Comparison of ENCODE assay signal across 14 mouse cellular contexts in the genomic region with DNA sequence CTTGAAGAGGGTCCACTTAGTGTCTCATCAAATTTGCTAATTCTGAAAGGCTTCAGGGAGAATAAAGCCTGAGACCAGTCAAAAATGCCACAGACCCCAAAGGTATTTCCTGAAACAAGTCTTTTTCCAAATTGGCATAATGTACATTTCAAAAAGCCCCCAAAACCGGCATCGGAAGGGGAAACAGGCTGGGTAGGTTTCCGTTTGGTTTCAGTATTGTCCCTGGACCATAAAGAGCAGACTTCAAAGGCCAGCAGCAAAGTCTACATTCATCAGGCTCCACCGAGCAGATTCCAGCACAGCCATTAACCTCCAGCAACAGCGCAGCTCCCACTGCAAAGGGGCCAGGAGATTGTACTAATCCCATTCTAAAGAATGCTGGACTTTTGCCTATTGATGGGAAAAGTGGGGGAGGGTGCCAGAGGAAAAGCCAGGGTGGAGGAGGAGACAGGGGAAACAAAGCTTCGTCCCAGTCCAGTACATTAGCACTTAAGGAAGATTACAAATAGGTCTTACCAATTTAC. TPM values are rescaled to one million over a fixed set of nuclear protein-coding genes. Genes with fewer than 3 reads are reported as not detected.
A peak's percentile ranks its signal among the peaks of the same experiment; 100 is the strongest.
DNase-seq lines count a peak whose midpoint lies in the region; ATAC-seq and TF ChIP-seq lines count a peak whose summit lies in the region.
"Had no signal": no experiment of that assay in that cellular context is flagged by ENCODE, and none has a peak within 500 bp of the region (broad histone marks: within the 10 kb centered on the region; RNA-seq: fewer than 3 reads in every experiment).

No protein-coding gene starts in this region.

- peak overlapping the region; percentile 78; the same call in 1 of the 2 replicates for H3K27ac ChIP-seq in kidney, embryonic 14.5 days (ENCODE audit: low read depth, low read length)
- no peak overlapping the region for H3K27ac ChIP-seq in kidney, adult 2 months (ENCODE audit: insufficient read depth, low read depth, low read length)
- peak overlapping the region; percentile 35 for H3K27ac ChIP-seq in midbrain, embryonic 12.5 days (replicated peaks)
- no peak overlapping the region for H3K27ac ChIP-seq in midbrain, postnatal 0 days (ENCODE audit: low read depth, low read length)
- H3K27ac ChIP-seq in embryonic facial prominence, embryonic 12.5 days = 0 out of 2 replicates have a peak overlapping the region, but pooled peaks have one; percentile 38
- H3K27ac ChIP-seq: layer of hippocampus, adult 2 months; left cerebral cortex, adult 2 months; limb, embryonic 13.5 days had no signal

- no peak for TF ChIP-seq POLR2A in kidney, adult 2 months (IDR thresholded peaks at IDR 0.05; ENCODE audit: low read depth, low read length)

- TF ChIP-seq CTCF in kidney, adult 2 months (conservative IDR thresholded peaks at IDR 0.05; ENCODE audit: insufficient read depth, insufficient read length, low read depth, low read length) = no peak
- TF ChIP-seq CTCF in midbrain, postnatal 0 days (IDR thresholded peaks at IDR 0.05) = no peak

- ATAC-seq in kidney, embryonic 14.5 days (ENCODE audit: low FRiP score, low TSS enrichment) = peak; percentile 22; the same call in 1 of the 2 replicates
- ATAC-seq in midbrain, embryonic 12.5 days (ENCODE audit: low FRiP score, low read depth) = peak; percentile 53
- no peak for ATAC-seq in midbrain, postnatal 0 days (ENCODE audit: low FRiP score)
- ATAC-seq in embryonic facial prominence, embryonic 12.5 days (ENCODE audit: insufficient number of reproducible peaks, insufficient read depth, low FRiP score, low TSS enrichment) = no peak
- ATAC-seq: Patski had no signal

- no peaks in the 10 kb centered on the region for H3K9me3 ChIP-seq in kidney, embryonic 14.5 days (ENCODE audit: control insufficient read depth, low read length)
- H3K9me3 ChIP-seq in midbrain, embryonic 12.5 days = no peaks in the 10 kb centered on the region
- H3K9me3 ChIP-seq in midbrain, postnatal 0 days (ENCODE audit: low read length) = no peaks in the 10 kb centered on the region
- no peaks in the 10 kb centered on the region for H3K9me3 ChIP-seq in embryonic facial prominence, embryonic 12.5 days
- H3K9me3 ChIP-seq: limb, embryonic 13.5 days had no signal

- H3K36me3 ChIP-seq in kidney, embryonic 14.5 days (ENCODE audit: control insufficient read depth, insufficient read depth, low read length) = peaks cover 41% of the 10 kb centered on the region
- H3K36me3 ChIP-seq in kidney, adult 2 months (ENCODE audit: control insufficient read depth, insufficient read depth, low read length) = no peaks in the 10 kb centered on the region
- peaks cover 8% of the 10 kb centered on the region; the same call in 1 of the 2 replicates for H3K36me3 ChIP-seq in midbrain, embryonic 12.5 days
- no peaks in the 10 kb centered on the region for H3K36me3 ChIP-seq in midbrain, postnatal 0 days (ENCODE audit: insufficient read depth, low read length)
- peaks cover 30% of the 10 kb centered on the region for H3K36me3 ChIP-seq in embryonic facial prominence, embryonic 12.5 days

- peak overlapping the region; percentile 17; the same call in 1 of the 2 replicates for H3K4me2 ChIP-seq in kidney, embryonic 14.5 days (replicated peaks; ENCODE audit: low read depth, low read length)
- H3K4me2 ChIP-seq in midbrain, embryonic 12.5 days (replicated peaks) = peak overlapping the region; percentile 19; the same call in 1 of the 2 replicates
- H3K4me2 ChIP-seq in midbrain, postnatal 0 days (ENCODE audit: low read depth, low read length, poor library complexity, severe bottlenecking) = no peak overlapping the region
- no peak overlapping the region for H3K4me2 ChIP-seq in embryonic facial prominence, embryonic 12.5 days (replicated peaks)
- H3K4me2 ChIP-seq: limb, embryonic 13.5 days had no signal

- H3K27me3 ChIP-seq in kidney, embryonic 14.5 days (ENCODE audit: control insufficient read depth, insufficient read depth, low read length) = no peaks in the 10 kb centered on the region
- H3K27me3 ChIP-seq in kidney, adult 2 months (replicated peaks; ENCODE audit: control insufficient read depth, insufficient read depth, low read length) = no peaks in the 10 kb centered on the region
- H3K27me3 ChIP-seq in midbrain, embryonic 12.5 days = peaks cover 5% of the 10 kb centered on the region; the same call in 1 of the 2 replicates
- H3K27me3 ChIP-seq in midbrain, postnatal 0 days (ENCODE audit: insufficient read depth, low read length) = no peaks in the 10 kb centered on the region
- H3K27me3 ChIP-seq in embryonic facial prominence, embryonic 12.5 days = no peaks in the 10 kb centered on the region
- H3K27me3 ChIP-seq: Patski had no signal

- DNase-seq in kidney, adult 2 months = no peak
- no peak for DNase-seq in midbrain, postnatal 0 days (ENCODE audit: low spot score)
- DNase-seq in spleen, adult 12 weeks (ENCODE audit: low spot score) = no peak
- no peak for DNase-seq in adrenal gland, adult 18-20 months (ENCODE audit: low spot score in 2 of 2)
- DNase-seq: cerebellum, adult 8-10 months; right cerebral cortex, postnatal 25 days; thymus, postnatal 14 days had no signal

- H3K4me3 ChIP-seq in kidney, embryonic 14.5 days (ENCODE audit: low read length) = no peak overlapping the region
- no peak overlapping the region for H3K4me3 ChIP-seq in kidney, adult 2 months (ENCODE audit: insufficient read depth, low read depth, low read length)
- no peak overlapping the region for H3K4me3 ChIP-seq in midbrain, embryonic 12.5 days
- H3K4me3 ChIP-seq in midbrain, postnatal 0 days (ENCODE audit: low read depth, low read length) = no peak overlapping the region
- H3K4me3 ChIP-seq in embryonic facial prominence, embryonic 12.5 days = no peak overlapping the region
- H3K4me3 ChIP-seq: layer of hippocampus, adult 2 months; left cerebral cortex, adult 2 months; limb, embryonic 13.5 days had no signal

- H3K4me1 ChIP-seq in kidney, embryonic 14.5 days (ENCODE audit: control insufficient read depth, insufficient read depth, low read length) = peaks cover 35% of the 10 kb centered on the region
- no peaks in the 10 kb centered on the region for H3K4me1 ChIP-seq in kidney, adult 2 months (ENCODE audit: control insufficient read depth, insufficient read depth, low read length)
- H3K4me1 ChIP-seq in midbrain, embryonic 12.5 days = peaks cover 69% of the 10 kb centered on the region
- H3K4me1 ChIP-seq in midbrain, postnatal 0 days (ENCODE audit: insufficient read depth, low read length) = no peaks in the 10 kb centered on the region
- H3K4me1 ChIP-seq in embryonic facial prominence, embryonic 12.5 days = peaks cover 38% of the 10 kb centered on the region

- H3K9ac ChIP-seq in kidney, embryonic 14.5 days (ENCODE audit: low read depth, low read length) = no peak overlapping the region
- no peak overlapping the region for H3K9ac ChIP-seq in midbrain, embryonic 12.5 days (replicated peaks)
- H3K9ac ChIP-seq in midbrain, postnatal 0 days (replicated peaks; ENCODE audit: low read length, poor library complexity, severe bottlenecking) = no peak overlapping the region
- no peak overlapping the region for H3K9ac ChIP-seq in embryonic facial prominence, embryonic 12.5 days
- H3K9ac ChIP-seq: limb, embryonic 13.5 days had no signal

- 10% methylated on average over 6 of the region's 6 CpGs for WGBS in kidney, embryonic 14.5 days
- WGBS in kidney, adult 2 months = 46% methylated on average over 6 of the region's 6 CpGs
- WGBS in midbrain, embryonic 12.5 days = 9% methylated on average over 6 of the region's 6 CpGs
- 29% methylated on average over 6 of the region's 6 CpGs for WGBS in midbrain, postnatal 0 days
- 32% methylated on average over 6 of the region's 6 CpGs for WGBS in embryonic facial prominence, embryonic 12.5 days

RNA-seq across cellular contexts. Expression of gene Jag1, which starts 17.2 kb away (rescaled TPM):
- 36.6 and 56.2 TPM in 2 replicates for polyA plus RNA-seq in kidney, embryonic 14.5 days (2014; fragmentation: Nextera tagmentation; extraction: Ambion mirVana)
- 6.1 and 6.6 TPM in 2 replicates for polyA plus RNA-seq in kidney, adult 2 months (2012; rRNA removed)
- 51.2 and 53.0 TPM in 2 replicates for polyA plus RNA-seq in midbrain, embryonic 12.5 days (2016; fragmentation: Nextera tagmentation; extraction: Ambion mirVana)
- total RNA-seq in midbrain, postnatal 0 days (2014; rRNA removed) = 8.7 and 10.1 TPM in 2 replicates
- 4.3 and 4.4 TPM in 2 replicates for polyA plus RNA-seq in midbrain, postnatal 0 days (2015; fragmentation: Nextera tagmentation; extraction: Ambion mirVana)
- 30.3 and 31.9 TPM in 2 replicates for polyA plus RNA-seq in embryonic facial prominence, embryonic 12.5 days (2016; fragmentation: Nextera tagmentation; extraction: Ambion mirVana)
- total RNA-seq in adrenal gland, adult 18-20 months (2021) = 10 to 100 TPM; 11.3 to 11.9 TPM

Comparison
In these comparisons a context has a peak if more than half of its experiments do, and no peak if none do; other contexts are left out.
1. ATAC-seq: peak in kidney, embryonic 14.5 days (single experiment) and midbrain, embryonic 12.5 days (single experiment); none in midbrain, postnatal 0 days (single experiment) and embryonic facial prominence, embryonic 12.5 days (single experiment).
2. H3K27ac ChIP-seq: peak in kidney, embryonic 14.5 days (single experiment), midbrain, embryonic 12.5 days (single experiment) and embryonic facial prominence, embryonic 12.5 days (single experiment); none in kidney, adult 2 months (single experiment) and midbrain, postnatal 0 days (single experiment).
3. H3K4me2 ChIP-seq: peak in kidney, embryonic 14.5 days (single experiment) and midbrain, embryonic 12.5 days (single experiment); none in midbrain, postnatal 0 days (single experiment) and embryonic facial prominence, embryonic 12.5 days (single experiment).